Mouse (Mus musculus) embryo, embryonic 9.5 days (tissue): ENCODE results near the gene Pcca.

Experiments used
- DNase-seq: peaks from one replicate; pipeline ENCODE4 v3.0.0-alpha.2; 2017; ENCODE audit errors: extremely low spot score

Pcca gene

DNA sequence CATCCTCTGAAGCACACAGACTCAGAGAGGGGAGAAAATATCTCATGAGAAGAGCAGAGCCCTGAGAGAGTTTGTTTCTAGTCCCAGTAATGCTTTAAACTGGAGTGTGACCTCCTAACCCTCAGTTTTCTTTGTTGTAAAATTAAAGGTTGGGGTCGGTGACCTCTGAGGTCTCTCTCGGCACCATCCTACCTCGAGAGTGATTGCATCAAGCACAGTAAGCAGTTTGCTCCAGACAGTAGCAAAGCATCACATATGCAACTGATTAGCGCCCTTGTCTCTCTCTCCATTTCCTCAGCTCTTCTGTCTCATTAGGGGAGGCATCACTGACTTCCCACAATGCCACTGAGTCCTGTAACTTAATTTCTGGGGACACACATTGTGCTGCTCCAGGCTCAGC, 302.1 kb downstream of the Pcca start:
- peak; percentile 62 for DNase-seq

DNA sequence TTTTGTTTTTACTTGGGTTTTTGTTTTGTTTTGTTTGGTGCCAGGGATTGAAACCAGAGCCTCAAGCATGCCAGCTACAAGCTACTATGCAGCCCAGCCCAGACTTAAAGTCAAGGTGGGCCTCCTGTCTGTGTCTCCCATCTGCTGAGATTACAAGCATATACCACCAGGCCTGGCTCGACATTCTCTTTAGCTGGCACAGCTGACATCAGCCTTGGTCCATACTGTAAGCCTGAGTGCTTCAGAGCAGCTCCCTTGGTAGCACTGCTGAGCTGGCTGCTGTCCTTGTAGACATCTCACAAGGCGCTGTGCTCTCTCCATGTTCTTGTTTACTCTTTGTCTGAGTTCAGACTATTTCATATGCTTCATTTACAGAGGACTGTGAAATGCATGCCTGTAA, 302.9 kb downstream of the Pcca start:
- DNase-seq: no peak

DNA sequence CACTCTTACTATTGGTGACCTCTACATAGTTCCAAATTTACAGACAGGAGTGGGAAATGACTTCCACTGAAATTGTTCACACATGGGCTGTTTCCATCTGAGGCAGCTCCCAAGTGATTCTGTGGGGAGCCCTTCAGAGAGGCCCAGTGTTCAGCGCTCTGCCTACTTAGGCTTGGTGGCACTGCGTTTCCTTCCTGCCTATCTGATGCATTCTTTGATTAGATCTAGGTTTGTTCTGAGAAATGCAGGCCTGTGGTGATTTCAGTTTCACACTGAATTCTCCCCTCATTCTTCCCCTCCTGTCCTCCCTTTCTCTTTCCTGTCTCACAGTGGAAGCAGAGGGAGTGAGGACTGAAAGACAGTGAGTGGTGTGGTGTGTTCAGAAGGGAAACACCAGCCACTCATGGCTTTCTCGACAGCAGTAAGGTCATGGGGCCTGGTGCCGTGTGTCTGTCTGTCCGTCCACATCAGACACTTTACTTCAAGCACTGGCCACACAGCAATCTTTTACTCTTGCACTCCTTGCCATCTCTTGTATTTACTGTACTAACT, 318.5 kb downstream of the Pcca start:
- DNase-seq: no peak

GRCm38 (mm10) chr14:122859792-122860191, 325.7 kb downstream of the Pcca start:
- no peak for DNase-seq

DNA sequence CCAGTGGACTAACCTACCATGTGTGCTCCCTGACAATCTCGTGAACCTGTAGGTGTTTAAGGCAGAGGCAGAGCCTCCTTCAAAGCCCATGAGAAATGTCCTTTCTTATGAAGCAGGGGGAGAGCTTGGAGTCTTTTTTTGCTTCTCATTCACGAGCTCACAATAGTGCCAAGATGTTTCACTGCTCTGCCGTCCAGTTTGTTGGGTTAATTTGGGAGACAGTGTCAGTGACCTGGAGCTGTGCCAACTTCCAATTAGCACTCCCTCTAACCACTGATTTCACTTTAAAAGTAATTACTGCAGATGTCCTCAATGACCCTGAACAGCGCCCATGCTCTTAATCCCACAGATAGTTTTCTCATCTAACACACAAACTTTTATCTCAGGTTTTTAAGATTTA, 328.5 kb downstream of the Pcca start:
- no peak for DNase-seq

GRCm38 (mm10) chr14:122865462-122866129, 331.5 kb downstream of the Pcca start:
- no peak for DNase-seq

DNA sequence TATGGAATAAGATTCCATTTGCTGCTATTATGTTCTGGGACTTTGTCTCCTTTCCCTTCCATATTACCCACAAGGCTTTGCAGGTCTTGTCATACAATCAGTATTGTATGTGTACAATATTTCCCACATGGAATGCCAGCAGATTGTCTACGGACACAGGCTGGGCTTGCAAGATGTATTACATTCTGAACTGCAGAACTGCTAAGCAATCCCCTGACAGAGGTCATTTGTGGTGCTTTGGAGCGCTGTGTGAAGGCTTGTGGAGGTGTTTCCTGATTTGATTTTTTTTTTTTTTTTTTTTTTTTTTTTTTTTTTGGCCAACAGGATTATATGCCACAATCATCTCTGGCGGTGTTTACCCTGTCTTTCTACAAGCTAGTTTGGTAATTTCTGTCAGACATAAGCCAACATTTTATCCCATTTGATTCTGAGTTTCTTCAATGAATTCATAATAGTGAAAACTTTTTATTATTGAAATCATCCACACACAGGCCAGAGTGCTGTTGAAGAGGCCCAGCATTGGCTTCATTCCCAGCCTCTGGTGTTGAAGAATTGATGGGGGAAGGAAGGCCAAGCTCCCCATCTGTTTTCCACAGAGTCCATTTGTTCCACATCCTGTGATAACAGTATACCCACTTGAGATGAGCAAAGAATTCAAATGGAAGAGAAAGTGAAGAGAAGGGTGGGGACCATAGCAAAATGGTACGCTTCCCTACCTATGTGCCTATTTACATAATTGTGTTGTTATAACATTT, 333.6 kb downstream of the Pcca start:
- no peak for DNase-seq

- no peak for DNase-seq
Observed at GRCm38 (mm10) chr14:122869831-122870230, 335.7 kb downstream of the Pcca start.

- no peak for DNase-seq
Observed at GRCm38 (mm10) chr14:122871841-122872580, 337.9 kb downstream of the Pcca start.

DNA sequence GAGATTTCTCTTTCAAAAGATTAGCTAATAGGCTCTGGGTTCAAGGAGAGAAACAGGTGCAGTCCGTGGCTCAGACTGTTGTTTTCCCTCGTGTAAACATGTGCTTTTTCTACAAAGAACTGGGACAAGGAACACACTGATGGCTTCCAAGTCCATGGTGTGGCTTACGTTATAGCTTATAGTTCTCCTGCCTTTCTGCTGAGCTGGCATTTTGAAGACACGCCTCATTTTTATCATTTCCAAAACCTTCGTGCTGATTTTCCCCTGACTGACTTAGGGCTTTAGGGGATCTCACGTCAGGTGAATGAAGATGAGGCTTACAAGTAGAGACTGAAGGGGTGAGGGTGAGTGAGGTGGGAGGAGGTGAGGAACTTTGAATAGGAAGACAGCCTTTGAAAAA, 338.5 kb downstream of the Pcca start:
- no peak for DNase-seq

- DNase-seq: no peak
Observed at GRCm38 (mm10) chr14:122875056-122875455, 340.9 kb downstream of the Pcca start.

DNA sequence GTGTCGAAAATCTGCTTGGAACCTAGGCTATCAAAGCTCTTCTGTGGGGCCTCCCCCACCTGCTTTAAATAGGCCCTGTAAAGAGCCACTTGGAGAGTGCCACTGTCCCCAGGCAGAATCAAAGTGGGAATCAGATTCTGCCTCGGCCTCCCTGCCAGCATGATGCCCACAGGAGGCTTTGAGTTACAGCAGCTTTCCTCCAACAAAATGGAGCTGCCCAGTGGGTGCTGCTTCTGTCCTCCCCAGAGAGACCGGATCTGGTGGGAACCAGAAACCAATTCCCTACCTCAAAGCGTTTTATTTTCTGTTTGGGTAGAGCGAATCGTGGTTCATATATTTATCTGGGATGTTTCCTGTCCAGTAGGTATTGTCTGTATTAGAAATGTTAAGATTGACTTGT, 341.5 kb downstream of the Pcca start:
- no peak for DNase-seq

DNA sequence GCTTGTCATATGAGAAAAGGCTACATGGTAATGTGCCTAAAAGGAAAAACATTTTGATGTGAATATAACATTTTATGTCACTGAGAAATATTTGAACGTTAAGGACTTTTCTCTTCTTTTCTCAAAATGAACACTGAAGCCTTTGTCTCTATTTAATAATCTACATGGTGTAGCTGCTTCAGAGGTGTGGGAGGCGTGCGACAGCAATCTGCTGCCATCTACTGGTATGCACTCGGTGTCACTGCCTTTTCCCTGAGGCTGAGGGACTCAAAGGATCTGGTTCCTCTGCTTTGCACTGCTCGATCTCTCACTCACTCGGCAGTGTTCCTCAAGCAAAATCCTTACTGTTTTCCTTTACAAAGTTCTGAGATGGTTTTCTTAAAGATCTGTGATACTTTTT, 342.0 kb downstream of the Pcca start:
- peak; percentile 76 for DNase-seq

DNA sequence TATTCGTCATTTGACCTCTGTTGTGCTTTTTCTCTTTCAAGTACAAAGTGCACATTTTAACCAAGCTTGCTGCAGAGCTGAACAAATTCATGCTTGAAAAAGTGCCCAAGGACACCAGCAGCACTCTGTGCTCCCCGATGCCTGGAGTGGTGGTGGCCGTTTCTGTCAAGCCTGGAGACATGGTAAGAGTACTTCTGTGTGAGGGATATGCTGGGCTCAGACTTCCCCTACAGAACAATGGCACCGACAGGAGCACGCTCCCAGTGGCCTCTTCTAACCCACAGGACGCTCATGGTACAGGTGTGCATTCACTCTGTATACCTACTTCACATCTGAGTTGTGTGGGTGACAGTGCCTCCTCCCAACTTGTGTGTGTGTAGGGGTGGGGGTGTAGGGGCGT, 342.6 kb downstream of the Pcca start:
- no peak for DNase-seq

DNA sequence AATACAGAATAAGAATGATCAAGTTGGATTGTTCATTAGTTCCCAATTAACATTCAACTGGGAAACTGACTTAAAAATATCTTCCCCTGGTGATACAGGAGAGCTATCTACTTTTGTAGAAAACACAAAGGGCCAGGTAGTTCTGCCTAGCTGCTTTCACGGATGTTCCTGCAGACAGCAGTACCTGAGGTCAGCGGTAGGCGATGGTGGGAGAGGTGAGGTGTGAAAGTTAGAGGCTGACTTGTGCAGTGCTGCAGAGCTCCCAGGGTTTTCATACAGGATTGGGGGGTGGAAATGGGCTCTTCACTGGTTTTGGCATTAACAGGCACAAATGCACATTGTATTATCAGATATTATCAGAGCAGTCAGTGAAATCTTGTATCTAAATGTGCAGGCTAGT, 343.7 kb downstream of the Pcca start:
- no peak for DNase-seq

GRCm38 (mm10) chr14:122880291-122880690, 346.2 kb downstream of the Pcca start:
- no peak for DNase-seq

- DNase-seq: no peak
Observed at GRCm38 (mm10) chr14:122881699-122882098, 347.6 kb downstream of the Pcca start.

- DNase-seq: no peak
Observed at GRCm38 (mm10) chr14:122882201-122882639, 348.1 kb downstream of the Pcca start.

DNA sequence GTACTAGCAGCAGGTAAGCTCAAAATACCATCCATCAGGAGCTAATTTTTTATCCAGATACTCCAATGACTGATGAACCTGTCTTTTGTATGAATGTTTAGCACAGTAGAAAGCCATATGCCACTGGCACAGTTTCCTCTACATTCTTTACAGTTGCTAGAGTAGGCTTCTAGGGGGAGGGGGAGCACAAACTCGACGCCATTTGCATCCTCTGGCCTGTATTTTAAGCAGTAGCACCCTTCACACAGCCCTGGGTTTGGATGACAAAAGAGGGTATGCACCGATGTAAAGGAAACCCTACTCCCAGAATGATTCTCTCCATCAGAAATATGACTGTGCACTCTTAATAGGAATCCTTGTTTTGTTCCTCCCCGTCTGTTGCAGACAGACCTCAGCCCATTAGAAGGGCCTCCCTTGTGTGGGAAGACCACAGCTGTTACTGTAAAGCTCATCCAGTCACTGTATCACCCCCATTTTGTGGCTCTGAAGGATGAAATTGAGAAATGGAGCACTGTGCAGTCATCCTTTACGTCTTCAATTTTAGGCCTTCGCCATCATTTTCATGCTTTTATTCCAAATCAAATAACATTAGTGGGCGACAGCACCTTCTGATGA, 348.8 kb downstream of the Pcca start:
- DNase-seq: no peak

- DNase-seq: no peak
Observed at GRCm38 (mm10) chr14:122883410-122883806, 349.3 kb downstream of the Pcca start.

GRCm38 (mm10) chr14:122883821-122884584, 349.9 kb downstream of the Pcca start:
- no peak for DNase-seq
